Mouse (Mus musculus) adrenal gland, postnatal 10 days (tissue): ENCODE measurements around the gene Plcb4. TPM values are rescaled to one million over a fixed set of nuclear protein-coding genes. Genes with fewer than 3 reads are reported as not detected.
A peak's percentile ranks its signal among the peaks of the same experiment; 100 is the strongest.
"Not testable (repeated sequence)": the region's sequence is repeated elsewhere in the genome, so short reads cannot be mapped to it uniquely, and the experiment has no call there.

Experiments used
- DNase-seq: peaks from one replicate; pipeline ENCODE4 v3.0.0; 2021; ENCODE audit warnings: mixed read lengths
- total RNA-seq, 2 experiments: library from RNA; stranded (reverse); gene quantifications; 2 replicates each; pipeline ENCODE4 v1.2.3; 2021

Plcb4 gene
- total RNA-seq, 2 experiments from 2014 or later, result 39.1 to 51.1 TPM

DNA sequence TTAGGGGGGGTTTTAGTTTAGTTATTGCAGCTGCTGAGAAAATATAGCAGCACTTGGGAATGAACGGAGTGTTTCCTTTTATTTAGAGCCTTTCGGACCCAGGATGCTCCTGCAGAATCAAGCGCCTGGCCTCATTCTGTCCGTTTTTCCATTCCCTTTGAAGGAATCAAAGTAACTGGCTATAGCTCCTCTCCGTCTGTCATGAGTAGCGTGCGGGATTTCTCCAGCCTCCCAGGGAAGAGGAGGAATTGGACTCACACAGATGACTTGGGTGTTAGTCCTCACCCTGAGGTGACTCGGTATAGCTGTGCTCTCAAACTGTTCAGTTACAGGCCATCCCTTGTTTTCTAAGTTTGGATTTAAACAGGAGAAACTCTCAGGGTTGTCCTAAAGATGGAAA lies 14.8 kb downstream of the Plcb4 start:
- DNase-seq, result no peak

- no peak for DNase-seq
Observed at GRCm38 (mm10) chr2:135675284-135675683, 16.5 kb downstream of the Plcb4 start.

DNA sequence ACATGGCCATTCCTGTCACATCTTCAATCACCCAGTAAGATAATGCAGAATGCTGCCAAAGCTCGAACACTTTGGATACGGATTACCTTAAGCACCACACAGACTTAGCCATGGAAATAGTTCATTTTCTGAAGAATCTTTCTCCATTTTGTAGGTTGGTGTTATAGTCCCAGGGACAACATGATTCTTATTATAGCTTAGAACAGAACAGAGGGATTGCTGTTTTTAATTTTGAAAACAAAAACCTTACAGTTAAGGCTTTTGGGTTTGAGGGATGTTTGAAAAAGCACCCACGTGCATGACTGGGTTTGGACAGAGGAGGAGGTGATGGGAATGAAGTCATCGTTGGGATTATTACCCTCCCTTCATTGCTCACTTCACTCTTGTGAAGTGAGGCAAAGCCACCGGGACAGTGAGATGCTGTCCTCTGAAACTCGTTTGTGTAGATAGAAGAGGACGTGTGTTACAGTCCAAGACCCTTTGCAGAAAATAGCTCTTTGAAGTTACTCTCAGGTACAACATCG lies 18.2 kb downstream of the Plcb4 start:
- DNase-seq, result no peak

GRCm38 (mm10) chr2:135677601-135678000 lies 18.8 kb downstream of the Plcb4 start:
- DNase-seq, result no peak

GRCm38 (mm10) chr2:135680001-135680400 lies 21.2 kb downstream of the Plcb4 start:
- no peak for DNase-seq

DNA sequence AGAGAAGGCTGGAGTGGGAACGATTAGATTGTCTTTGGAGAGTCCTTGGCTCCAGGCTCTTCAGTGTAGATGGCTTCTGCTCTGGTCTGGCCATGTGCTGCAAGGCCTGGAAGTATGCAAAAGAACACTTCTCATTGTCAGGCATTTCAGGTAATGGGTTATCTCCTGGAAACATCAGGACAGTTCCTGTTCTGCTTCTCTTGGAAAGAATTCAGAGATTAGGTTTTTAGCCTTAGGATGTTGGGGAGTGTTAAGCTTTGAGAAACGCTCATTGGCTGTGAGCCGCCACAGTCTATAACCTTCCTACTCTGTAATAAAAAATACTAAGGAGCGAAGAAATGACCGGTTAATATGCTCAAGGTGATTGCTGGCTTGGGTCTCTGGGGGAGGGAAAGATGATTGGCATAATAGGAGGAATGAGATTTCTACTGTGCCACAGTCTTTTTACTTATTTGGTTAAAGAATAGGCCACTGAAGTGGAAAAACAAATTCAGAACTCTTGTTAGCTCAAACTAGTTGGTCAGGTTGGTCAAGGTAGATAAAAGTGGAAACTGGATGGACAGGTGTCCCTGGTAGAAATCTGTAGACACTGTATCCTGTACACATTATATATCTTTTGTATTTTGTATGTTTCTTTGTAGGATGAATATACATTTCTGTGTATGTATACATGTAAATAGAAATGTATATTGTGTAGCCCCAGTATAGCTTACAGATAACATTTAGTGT lies 21.8 kb downstream of the Plcb4 start:
- DNase-seq, result no peak

- DNase-seq, result no peak
Observed at GRCm38 (mm10) chr2:135683684-135684440, 25.1 kb downstream of the Plcb4 start.

DNA sequence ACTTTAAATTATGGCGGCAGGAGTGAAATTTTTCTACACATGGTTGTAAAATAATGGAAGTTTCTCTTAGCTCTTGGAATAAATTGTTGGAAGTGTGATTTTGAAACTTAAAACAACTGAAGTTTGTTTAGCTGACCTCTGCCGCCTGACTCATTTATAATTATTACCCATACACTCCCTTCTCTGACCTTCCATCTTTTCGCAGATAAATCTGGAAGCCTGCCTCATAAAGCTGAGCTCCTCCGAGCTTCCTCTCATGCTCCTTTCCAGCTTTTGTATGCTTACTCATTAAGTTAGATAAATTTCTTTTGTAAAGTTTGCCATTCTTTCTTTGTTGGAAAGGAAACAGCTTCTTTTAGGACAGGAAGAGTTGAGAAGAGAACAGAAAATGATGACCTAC lies 27.9 kb downstream of the Plcb4 start:
- DNase-seq, result no peak

GRCm38 (mm10) chr2:135687585-135687984 lies 28.8 kb downstream of the Plcb4 start:
- DNase-seq, result no peak

DNA sequence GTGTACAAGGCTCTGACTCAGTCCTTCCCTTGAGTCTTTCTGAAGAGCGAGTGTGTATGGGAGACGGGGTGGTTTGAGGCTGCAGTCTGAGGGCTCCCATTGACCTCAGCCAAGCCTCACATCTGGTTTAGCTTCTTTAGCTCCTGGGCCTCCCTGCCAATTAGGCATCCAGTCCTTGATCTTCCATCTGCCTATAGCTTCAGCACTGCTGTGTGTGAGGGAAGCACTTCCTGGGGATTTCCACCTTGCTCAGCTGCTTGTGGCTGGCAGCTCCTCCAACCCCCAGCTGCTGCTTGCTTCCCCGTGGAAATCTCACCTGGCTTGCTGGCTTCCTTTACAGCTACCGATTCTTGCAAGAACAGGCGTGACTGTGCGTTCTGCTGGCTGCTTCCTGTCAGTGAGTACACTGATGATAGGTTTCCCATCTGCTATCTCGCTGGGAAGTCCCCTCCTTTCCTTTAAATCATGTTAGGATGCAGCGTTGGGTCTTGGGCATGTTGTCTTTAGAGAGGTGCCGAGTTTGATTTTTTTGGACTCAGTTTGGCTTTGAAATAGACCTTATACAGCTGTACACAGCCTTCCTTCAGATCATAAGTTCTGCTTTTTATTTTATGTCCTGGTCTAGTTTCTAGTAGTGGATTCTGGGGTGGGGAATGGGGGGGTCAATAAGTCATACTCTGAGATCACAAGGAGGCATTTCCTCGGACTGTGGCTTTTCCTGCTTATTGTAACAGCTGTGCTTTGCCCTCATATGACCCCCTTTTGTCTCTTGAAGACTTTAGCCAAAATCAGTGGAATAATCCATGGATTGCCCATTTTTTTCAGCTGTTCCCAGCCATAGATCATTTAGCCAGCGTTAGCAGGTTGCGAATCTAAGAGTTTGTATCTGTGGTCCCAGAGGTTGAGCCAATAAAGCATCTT lies 34.0 kb downstream of the Plcb4 start:
- peak; percentile 39 for DNase-seq

- DNase-seq, result no peak
Observed at GRCm38 (mm10) chr2:135700686-135701413, 42.0 kb downstream of the Plcb4 start.

DNA sequence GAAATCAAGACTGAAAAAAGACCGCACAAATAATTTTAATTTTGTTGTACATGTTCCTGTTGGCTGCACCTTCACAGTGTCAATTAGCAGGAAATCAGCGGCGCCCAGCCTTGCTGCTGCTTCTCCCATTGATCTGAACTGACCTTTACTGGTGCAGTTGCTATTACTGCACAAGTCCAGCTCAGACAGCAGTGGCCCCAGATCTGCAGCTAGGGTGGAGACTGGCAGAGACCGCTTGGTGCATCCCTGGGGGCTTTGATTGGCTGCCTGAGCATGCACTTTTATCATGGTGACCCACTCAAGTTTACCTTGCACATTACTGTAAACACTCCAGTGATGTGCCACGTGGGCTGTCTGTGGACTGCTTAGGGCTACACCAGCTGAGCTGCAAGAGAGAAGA lies 45.9 kb downstream of the Plcb4 start:
- no peak for DNase-seq

DNA sequence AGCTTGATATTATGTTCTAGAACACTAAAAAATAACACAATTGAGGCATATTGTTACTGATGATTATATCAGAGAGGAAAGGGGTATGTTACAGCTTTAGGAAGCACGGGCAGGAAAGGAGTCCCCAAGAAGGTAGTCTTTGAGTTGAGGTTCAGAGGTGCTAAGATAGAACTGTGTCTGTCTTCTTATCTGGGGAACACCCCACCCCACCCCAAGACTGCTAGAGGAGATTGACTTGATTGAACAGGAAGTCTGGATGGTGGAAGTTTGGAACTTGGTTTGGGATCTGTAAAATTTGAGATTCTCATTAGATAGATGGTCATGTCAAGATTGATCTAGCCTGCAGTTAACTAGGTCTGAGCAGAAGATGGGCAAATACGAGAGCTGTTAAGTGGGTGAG lies 48.5 kb downstream of the Plcb4 start:
- no peak for DNase-seq

DNA sequence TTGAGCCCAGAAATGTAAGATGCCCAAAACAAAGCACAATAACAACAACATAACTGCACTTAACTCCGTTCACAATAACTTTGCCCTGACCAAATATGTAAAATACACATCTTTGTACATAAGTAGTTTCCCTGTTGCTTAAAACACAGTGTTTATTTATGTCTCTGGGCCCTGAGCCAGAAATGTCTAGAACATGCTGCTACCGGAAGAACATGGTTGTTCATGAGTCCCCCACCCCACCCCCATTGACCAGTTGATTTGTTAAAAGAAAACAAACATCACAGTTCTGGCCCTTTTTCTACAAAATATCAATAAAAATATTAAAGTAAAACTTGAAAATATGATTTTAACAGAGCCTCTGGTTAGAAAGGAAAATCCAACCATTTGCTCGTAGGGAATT lies 49.6 kb downstream of the Plcb4 start:
- no peak for DNase-seq

DNA sequence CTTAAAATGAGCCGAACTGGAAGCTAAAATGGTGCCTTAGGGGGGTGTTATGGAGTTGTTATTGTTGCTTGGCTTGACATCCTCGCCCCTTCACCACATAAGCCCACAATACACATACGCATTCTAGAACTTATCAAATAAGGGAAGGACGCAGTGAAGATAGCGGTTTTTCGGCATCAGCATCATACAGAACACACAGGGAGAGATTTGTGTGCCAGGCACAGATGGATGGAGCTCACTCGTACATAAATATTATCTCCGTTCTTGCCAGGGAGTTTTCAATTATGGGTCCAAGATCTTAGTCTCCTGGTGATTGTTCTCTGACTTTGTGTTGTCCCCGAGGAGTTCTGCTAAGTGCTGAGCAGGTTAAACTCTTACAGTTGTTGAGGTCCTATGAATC lies 50.0 kb downstream of the Plcb4 start:
- DNase-seq, result no peak

- not testable (repeated sequence) for DNase-seq
Observed at GRCm38 (mm10) chr2:135709736-135710135, 50.9 kb downstream of the Plcb4 start.

- peak; percentile 38 for DNase-seq
Observed at GRCm38 (mm10) chr2:135711049-135711924, 52.5 kb downstream of the Plcb4 start.

DNA sequence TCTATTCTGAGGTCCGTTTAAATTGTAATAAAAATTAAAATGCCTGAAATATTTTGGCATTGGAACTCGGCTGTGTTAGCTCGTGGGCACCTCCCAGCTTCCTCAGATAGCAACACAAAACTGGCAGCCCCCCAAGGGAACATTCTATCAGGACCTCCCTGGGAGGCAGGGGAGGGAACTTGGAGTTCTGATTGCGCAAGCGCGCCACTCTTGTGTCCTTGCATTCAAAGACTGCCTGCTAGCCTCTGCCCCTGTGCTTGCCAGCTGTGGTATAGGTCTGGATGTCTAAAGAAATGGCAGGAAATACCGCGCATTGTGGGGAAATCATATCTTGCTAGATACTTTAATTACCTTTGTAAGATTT lies 53.1 kb downstream of the Plcb4 start:
- DNase-seq, result peak; percentile 90

- no peak for DNase-seq
Observed at GRCm38 (mm10) chr2:135712331-135712730, 53.5 kb downstream of the Plcb4 start.

- no peak for DNase-seq
Observed at GRCm38 (mm10) chr2:135712921-135713320, 54.1 kb downstream of the Plcb4 start.

- DNase-seq, result no peak
Observed at GRCm38 (mm10) chr2:135716180-135716579, 57.4 kb downstream of the Plcb4 start.
